Mouse (Mus musculus): ENCODE results near the gene Gm5868.

DNA sequence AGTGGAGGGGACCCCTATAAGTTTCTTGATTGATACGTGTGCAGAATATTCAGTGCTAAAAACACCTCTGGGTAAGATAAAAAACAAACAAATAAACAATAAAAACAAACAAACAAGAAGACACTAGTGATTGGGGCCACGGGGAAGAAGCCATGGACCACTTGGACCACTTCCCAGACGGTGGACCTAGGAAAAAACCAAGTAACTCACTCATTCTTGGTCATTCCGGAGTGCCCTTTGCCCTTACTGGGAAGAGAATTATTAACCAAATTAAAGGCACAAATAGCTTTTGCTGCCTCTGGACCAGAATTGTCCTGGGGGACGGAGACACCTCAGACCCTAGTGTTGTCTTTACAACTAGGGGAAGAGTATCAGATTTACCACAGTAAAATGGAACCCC, 21.7 kb downstream of the Gm5868 start:
- TF ChIP-seq POLR2A (IDR thresholded peaks at IDR 0.05; ENCODE audit: insufficient read depth, low read length), result no peak
- no peak for TF ChIP-seq CTCF (IDR thresholded peaks at IDR 0.05; ENCODE audit: low read depth, low read length)
